Comparison of ENCODE assay signal across 26 mouse cellular contexts in the genomic region with DNA sequence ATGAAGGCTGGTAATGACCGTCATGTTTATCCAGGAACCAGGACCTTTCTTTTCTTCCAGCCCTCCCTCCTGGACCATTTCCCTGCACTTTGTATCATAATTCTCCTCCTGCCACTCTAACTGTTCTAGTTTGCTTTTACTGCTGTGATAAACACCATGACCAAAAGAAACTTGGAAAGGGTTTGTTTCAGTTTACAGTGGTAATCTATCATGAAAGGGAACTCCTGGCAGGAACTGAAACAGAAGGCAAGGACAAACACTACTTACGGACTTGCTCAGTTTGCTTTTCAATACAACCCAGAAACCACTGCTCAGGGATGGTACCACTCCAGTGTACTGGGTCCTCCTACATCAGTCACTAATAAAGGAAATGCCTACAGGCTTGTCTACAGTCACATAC. TPM values are rescaled to one million over a fixed set of nuclear protein-coding genes. Genes with fewer than 3 reads are reported as not detected.
A peak's percentile ranks its signal among the peaks of the same experiment; 100 is the strongest.
DNase-seq lines count a peak whose midpoint lies in the region; ATAC-seq and TF ChIP-seq lines count a peak whose summit lies in the region.
"Had no signal": no experiment of that assay in that cellular context is flagged by ENCODE, and none has a peak within 500 bp of the region (broad histone marks: within the 10 kb centered on the region; RNA-seq: fewer than 3 reads in every experiment).

No protein-coding gene starts in this region.

- no peak for TF ChIP-seq EP300 in stomach, postnatal 0 days (optimal IDR thresholded peaks at IDR 0.05)

- TF ChIP-seq POLR2A in liver, adult 2 months (IDR thresholded peaks at IDR 0.05; ENCODE audit: extremely low read depth, insufficient read depth, low read length): no peak
- no peak for TF ChIP-seq POLR2A in bone marrow macrophage, adult 2 months (IDR thresholded peaks at IDR 0.05; ENCODE audit: borderline replicate concordance, low read depth, low read length)

- no peaks in the 10 kb centered on the region for H3K36me3 ChIP-seq in liver, adult 2 months (ENCODE audit: control insufficient read depth, insufficient read depth, low read length)
- no peaks in the 10 kb centered on the region for H3K36me3 ChIP-seq in liver, embryonic 12.5 days
- no peaks in the 10 kb centered on the region for H3K36me3 ChIP-seq in hindbrain, embryonic 12.5 days
- H3K36me3 ChIP-seq in hindbrain, embryonic 14.5 days (replicated peaks; ENCODE audit: control insufficient read depth, insufficient read depth): no peaks in the 10 kb centered on the region
- H3K36me3 ChIP-seq in stomach, postnatal 0 days (ENCODE audit: control insufficient read depth, insufficient read depth, low read length): no peaks in the 10 kb centered on the region
- H3K36me3 ChIP-seq: embryonic facial prominence, embryonic 10.5 days; forebrain, embryonic 12.5 days; heart, embryonic 10.5 days; neural tube, embryonic 12.5 days had no signal

- 6% methylated on average over 2 of the region's 2 CpGs for WGBS in liver, adult 2 months
- 39% methylated on average over 2 of the region's 2 CpGs for WGBS in liver, embryonic 12.5 days (ENCODE audit: insufficient replicate concordance)
- 92% methylated on average over 2 of the region's 2 CpGs for WGBS in hindbrain, embryonic 12.5 days
- WGBS in hindbrain, embryonic 14.5 days: 88% methylated on average over 2 of the region's 2 CpGs
- 30% methylated on average over 2 of the region's 2 CpGs for WGBS in stomach, postnatal 0 days

- H3K9ac ChIP-seq in liver, adult 2 months (ENCODE audit: low read depth, low read length): no peak overlapping the region
- no peak overlapping the region for H3K9ac ChIP-seq in liver, embryonic 12.5 days
- no peak overlapping the region for H3K9ac ChIP-seq in hindbrain, embryonic 12.5 days
- no peak overlapping the region for H3K9ac ChIP-seq in hindbrain, embryonic 14.5 days
- H3K9ac ChIP-seq in stomach, postnatal 0 days (ENCODE audit: low read length): no peak overlapping the region
- H3K9ac ChIP-seq: forebrain, embryonic 12.5 days; neural tube, embryonic 12.5 days had no signal

- H3K4me1 ChIP-seq in liver, adult 2 months (ENCODE audit: control insufficient read depth, insufficient read depth, low read length): peaks cover 21% of the 10 kb centered on the region
- peaks cover 13% of the 10 kb centered on the region for H3K4me1 ChIP-seq in liver, embryonic 12.5 days
- H3K4me1 ChIP-seq in bone marrow macrophage, adult 2 months (ENCODE audit: control insufficient read depth, insufficient read depth, low read length): peaks cover 23% of the 10 kb centered on the region
- H3K4me1 ChIP-seq in hindbrain, embryonic 12.5 days: no peaks in the 10 kb centered on the region
- no peaks in the 10 kb centered on the region for H3K4me1 ChIP-seq in hindbrain, embryonic 14.5 days (replicated peaks; ENCODE audit: control insufficient read depth, insufficient read depth, low read length)
- H3K4me1 ChIP-seq in stomach, postnatal 0 days (replicated peaks; ENCODE audit: control insufficient read depth, insufficient read depth): no peaks in the 10 kb centered on the region
- H3K4me1 ChIP-seq: embryonic facial prominence, embryonic 10.5 days; forebrain, embryonic 12.5 days; heart, embryonic 10.5 days; neural tube, embryonic 12.5 days had no signal

- no peaks in the 10 kb centered on the region for H3K79me2 ChIP-seq in liver, adult 2 months (ENCODE audit: control insufficient read depth, insufficient read depth, low read length)

- H3K9me3 ChIP-seq in liver, embryonic 12.5 days (replicated peaks): no peaks in the 10 kb centered on the region
- H3K9me3 ChIP-seq in hindbrain, embryonic 12.5 days (replicated peaks): no peaks in the 10 kb centered on the region
- no peaks in the 10 kb centered on the region for H3K9me3 ChIP-seq in hindbrain, embryonic 14.5 days (ENCODE audit: control insufficient read depth, low read length)
- H3K9me3 ChIP-seq in stomach, postnatal 0 days (ENCODE audit: control insufficient read depth, low read length): no peaks in the 10 kb centered on the region
- H3K9me3 ChIP-seq: embryonic facial prominence, embryonic 10.5 days; forebrain, embryonic 12.5 days; heart, embryonic 10.5 days; neural tube, embryonic 12.5 days had no signal

- H3K4me2 ChIP-seq in liver, embryonic 12.5 days: no peak overlapping the region
- no peak overlapping the region for H3K4me2 ChIP-seq in hindbrain, embryonic 12.5 days (replicated peaks)
- no peak overlapping the region for H3K4me2 ChIP-seq in hindbrain, embryonic 14.5 days (replicated peaks)
- no peak overlapping the region for H3K4me2 ChIP-seq in stomach, postnatal 0 days (replicated peaks; ENCODE audit: low read depth)
- H3K4me2 ChIP-seq: forebrain, embryonic 12.5 days; neural tube, embryonic 12.5 days had no signal

- DNase-seq in liver, adult 2 months (ENCODE audit: extremely low read depth, low read depth, low spot score): peak; percentile 56
- no peak for DNase-seq in hindbrain, embryonic 14.5 days (ENCODE audit: low spot score)
- no peak for DNase-seq in stomach, postnatal 0 days (ENCODE audit: low spot score)
- DNase-seq: cerebellum, adult 11-12 months; cerebellum, postnatal 36 days; gastrocnemius, postnatal 14 days; heart, postnatal 14 days; kidney, adult 8-10 months; layer of hippocampus, adult 9-11 months; right cerebral cortex, adult 18-20 months; thymus, adult 2 months had no signal

- H3K27ac ChIP-seq in liver, adult 2 months (replicated peaks; ENCODE audit: insufficient read depth, low read depth, low read length): peak overlapping the region; percentile 60
- H3K27ac ChIP-seq in liver, embryonic 12.5 days: no peak overlapping the region
- H3K27ac ChIP-seq in bone marrow macrophage, adult 2 months (ENCODE audit: insufficient read depth, low read depth, low read length): peak overlapping the region; percentile 74
- H3K27ac ChIP-seq in hindbrain, embryonic 12.5 days: no peak overlapping the region
- no peak overlapping the region for H3K27ac ChIP-seq in hindbrain, embryonic 14.5 days
- H3K27ac ChIP-seq in stomach, postnatal 0 days (replicated peaks): no peak overlapping the region
- H3K27ac ChIP-seq: embryonic facial prominence, embryonic 10.5 days; forebrain, embryonic 12.5 days; heart, embryonic 10.5 days; left cerebral cortex, adult 2 months; neural tube, embryonic 12.5 days had no signal

- no peak for ATAC-seq in liver, embryonic 12.5 days
- peak; percentile 23 to 38; a peak in 2 of 4 replicates for ATAC-seq in hematopoietic stem cell, adult 5-6 weeks (replicated peaks in 1 of 2; ENCODE audit: insufficient read depth in 1 of 2, low FRiP score in 2 of 2, low TSS enrichment in 1 of 2, low read depth in 1 of 2, poor library complexity in 2 of 2, severe bottlenecking in 2 of 2)
- ATAC-seq in megakaryocyte progenitor cell, adult 5-6 weeks (replicated peaks; ENCODE audit: poor library complexity): peak; percentile 49
- no peak for ATAC-seq in hindbrain, embryonic 12.5 days (ENCODE audit: low FRiP score)
- no peak for ATAC-seq in hindbrain, embryonic 14.5 days (ENCODE audit: low FRiP score)
- ATAC-seq in stomach, postnatal 0 days (ENCODE audit: low FRiP score, low TSS enrichment): no peak
- ATAC-seq: hindbrain, embryonic 16.5 days had no signal

- no peak for TF ChIP-seq CTCF in liver, adult 2 months (IDR thresholded peaks at IDR 0.05; ENCODE audit: low read depth, low read length)
- TF ChIP-seq CTCF in bone marrow macrophage, adult 2 months (IDR thresholded peaks at IDR 0.05; ENCODE audit: low read depth, low read length): no peak
- TF ChIP-seq CTCF in stomach, postnatal 0 days (IDR thresholded peaks at IDR 0.05; ENCODE audit: low read depth): no peak

- no peaks in the 10 kb centered on the region for H3K27me3 ChIP-seq in liver, adult 2 months (ENCODE audit: control insufficient read depth, insufficient read depth, low read length)
- H3K27me3 ChIP-seq in liver, embryonic 12.5 days (replicated peaks): no peaks in the 10 kb centered on the region
- no peaks in the 10 kb centered on the region for H3K27me3 ChIP-seq in hindbrain, embryonic 12.5 days
- H3K27me3 ChIP-seq in hindbrain, embryonic 14.5 days (ENCODE audit: control insufficient read depth, insufficient read depth, low read length): no peaks in the 10 kb centered on the region
- H3K27me3 ChIP-seq in stomach, postnatal 0 days (ENCODE audit: control insufficient read depth, insufficient read depth, low read length): no peaks in the 10 kb centered on the region
- H3K27me3 ChIP-seq: forebrain, embryonic 12.5 days; neural tube, embryonic 12.5 days had no signal

- no peak overlapping the region for H3K4me3 ChIP-seq in liver, adult 2 months (ENCODE audit: insufficient read depth, low read depth, low read length)
- no peak overlapping the region for H3K4me3 ChIP-seq in liver, embryonic 12.5 days
- no peak overlapping the region for H3K4me3 ChIP-seq in bone marrow macrophage, adult 2 months (ENCODE audit: insufficient read depth, low read length)
- H3K4me3 ChIP-seq in hindbrain, embryonic 12.5 days: no peak overlapping the region
- H3K4me3 ChIP-seq in hindbrain, embryonic 14.5 days (replicated peaks; ENCODE audit: low read length): no peak overlapping the region
- no peak overlapping the region for H3K4me3 ChIP-seq in stomach, postnatal 0 days (ENCODE audit: low read depth, low read length)
- H3K4me3 ChIP-seq: embryonic facial prominence, embryonic 10.5 days; forebrain, embryonic 12.5 days; heart, embryonic 10.5 days; left cerebral cortex, adult 2 months; neural tube, embryonic 12.5 days had no signal

RNA-seq across cellular contexts. Expression of a gene that starts 6.5 kb away (rescaled TPM):
- total RNA-seq in liver, adult 2 months (2014; rRNA removed): 44.7 and 60.8 TPM in 2 replicates
- 134 and 145 TPM in 2 replicates for polyA plus RNA-seq in liver, adult 2 months (2012; rRNA removed)
- 35.4 and 35.7 TPM in 2 replicates for polyA plus RNA-seq in liver, embryonic 12.5 days (2016; fragmentation: Nextera tagmentation; extraction: Ambion mirVana)
- 76.3 and 89.8 TPM in 2 replicates for polyA plus RNA-seq in bone marrow macrophage, adult 2 months (2012; ENCODE audit: insufficient read depth, insufficient read length, missing spikeins)
- 50.9 and 100 TPM in 2 replicates for total RNA-seq in hematopoietic stem cell, adult 5-6 weeks (2017)
- total RNA-seq in megakaryocyte progenitor cell, adult 5-6 weeks (2015): 36.3 and 40.9 TPM in 2 replicates
- total RNA-seq in megakaryocyte progenitor cell, adult 5-6 weeks (2017): 54.2 and 61.9 TPM in 2 replicates
- polyA plus RNA-seq in hindbrain, embryonic 12.5 days (2016; fragmentation: Nextera tagmentation; extraction: Ambion mirVana): 42.5 and 43.2 TPM in 2 replicates
- 31.0 and 31.1 TPM in 2 replicates for polyA plus RNA-seq in hindbrain, embryonic 14.5 days (2014; fragmentation: Nextera tagmentation; extraction: Ambion mirVana)
- polyA plus RNA-seq in stomach, postnatal 0 days (2015; fragmentation: Nextera tagmentation; extraction: Ambion mirVana): 42.7 and 43.4 TPM in 2 replicates

RNA-seq across cellular contexts. Expression of a gene that starts 34.4 kb away (rescaled TPM):
- 18.3 and 18.8 TPM in 2 replicates for total RNA-seq in liver, adult 2 months (2014; rRNA removed)
- 0.71 and 1.4 TPM in 2 replicates for polyA plus RNA-seq in liver, adult 2 months (2012; rRNA removed)
- 16.2 and 16.6 TPM in 2 replicates for polyA plus RNA-seq in liver, embryonic 12.5 days (2016; fragmentation: Nextera tagmentation; extraction: Ambion mirVana)
- 28.4 and 30.8 TPM in 2 replicates for polyA plus RNA-seq in bone marrow macrophage, adult 2 months (2012; ENCODE audit: insufficient read depth, insufficient read length, missing spikeins)
- total RNA-seq in hematopoietic stem cell, adult 5-6 weeks (2017): 144 and 155 TPM in 2 replicates
- 59.9 and 71.0 TPM in 2 replicates for total RNA-seq in megakaryocyte progenitor cell, adult 5-6 weeks (2015)
- 78.4 and 133 TPM in 2 replicates for total RNA-seq in megakaryocyte progenitor cell, adult 5-6 weeks (2017)
- polyA plus RNA-seq in hindbrain, embryonic 12.5 days (2016; fragmentation: Nextera tagmentation; extraction: Ambion mirVana): 55.3 and 62.5 TPM in 2 replicates
- polyA plus RNA-seq in hindbrain, embryonic 14.5 days (2014; fragmentation: Nextera tagmentation; extraction: Ambion mirVana): 46.8 and 48.2 TPM in 2 replicates
- polyA plus RNA-seq in stomach, postnatal 0 days (2015; fragmentation: Nextera tagmentation; extraction: Ambion mirVana): 9.9 and 10.0 TPM in 2 replicates

RNA-seq across cellular contexts. Expression of a gene that starts 40.6 kb away (rescaled TPM):
- total RNA-seq in liver, adult 2 months (2014; rRNA removed): 0.09 and 0.27 TPM in 2 replicates
- 0.47 and 0.55 TPM in 2 replicates for polyA plus RNA-seq in liver, adult 2 months (2012; rRNA removed)
- polyA plus RNA-seq in liver, embryonic 12.5 days (2016; fragmentation: Nextera tagmentation; extraction: Ambion mirVana): 0.05 and 0.10 TPM in 2 replicates
- not detected in 2 replicates for polyA plus RNA-seq in bone marrow macrophage, adult 2 months (2012; ENCODE audit: insufficient read depth, insufficient read length, missing spikeins)
- total RNA-seq in hematopoietic stem cell, adult 5-6 weeks (2017): not detected in 2 replicates
- total RNA-seq in megakaryocyte progenitor cell, adult 5-6 weeks (2015): 0.05 TPM in 2 replicates
- total RNA-seq in megakaryocyte progenitor cell, adult 5-6 weeks (2017): not detected in 2 replicates
- polyA plus RNA-seq in hindbrain, embryonic 12.5 days (2016; fragmentation: Nextera tagmentation; extraction: Ambion mirVana): not detected in 2 replicates
- not detected in 2 replicates for polyA plus RNA-seq in hindbrain, embryonic 14.5 days (2014; fragmentation: Nextera tagmentation; extraction: Ambion mirVana)
- not detected in 2 replicates for polyA plus RNA-seq in stomach, postnatal 0 days (2015; fragmentation: Nextera tagmentation; extraction: Ambion mirVana)
- total RNA-seq: adrenal gland, postnatal 10 days had no signal
- polyA plus RNA-seq: embryonic facial prominence, embryonic 10.5 days; heart, embryonic 10.5 days; limb, embryonic 11.5 days; neural tube, embryonic 12.5 days; stomach, embryonic 14.5 days had no signal

RNA-seq across cellular contexts. Expression of a gene that starts 47.5 kb away (rescaled TPM):
- total RNA-seq in liver, adult 2 months (2014; rRNA removed): not detected in 2 replicates
- 0.09 and 0.26 TPM in 2 replicates for polyA plus RNA-seq in liver, adult 2 months (2012; rRNA removed)
- polyA plus RNA-seq in liver, embryonic 12.5 days (2016; fragmentation: Nextera tagmentation; extraction: Ambion mirVana): not detected in 2 replicates
- polyA plus RNA-seq in bone marrow macrophage, adult 2 months (2012; ENCODE audit: insufficient read depth, insufficient read length, missing spikeins): not detected in 2 replicates
- not detected in 2 replicates for total RNA-seq in hematopoietic stem cell, adult 5-6 weeks (2017)
- not detected in 2 replicates for total RNA-seq in megakaryocyte progenitor cell, adult 5-6 weeks (2015)
- not detected in 2 replicates for total RNA-seq in megakaryocyte progenitor cell, adult 5-6 weeks (2017)
- polyA plus RNA-seq in hindbrain, embryonic 12.5 days (2016; fragmentation: Nextera tagmentation; extraction: Ambion mirVana): not detected in 2 replicates
- polyA plus RNA-seq in hindbrain, embryonic 14.5 days (2014; fragmentation: Nextera tagmentation; extraction: Ambion mirVana): not detected in 2 replicates
- polyA plus RNA-seq in stomach, postnatal 0 days (2015; fragmentation: Nextera tagmentation; extraction: Ambion mirVana): 0.10 TPM in 1 of 2 replicates, not detected in the other
- total RNA-seq: adrenal gland, postnatal 10 days; gastrocnemius, postnatal 14 days; heart, postnatal 14 days; left cerebral cortex, adult 2 months had no signal
- polyA plus RNA-seq: forebrain, embryonic 12.5 days; heart, embryonic 10.5 days; limb, embryonic 11.5 days; liver, embryonic 16.5 days; neural tube, embryonic 12.5 days had no signal

RNA-seq across cellular contexts. Expression of a gene that starts 50.6 kb away (rescaled TPM):
- total RNA-seq in liver, adult 2 months (2014; rRNA removed): 3.4 and 5.5 TPM in 2 replicates
- polyA plus RNA-seq in liver, adult 2 months (2012; rRNA removed): 1.9 and 2.3 TPM in 2 replicates
- polyA plus RNA-seq in liver, embryonic 12.5 days (2016; fragmentation: Nextera tagmentation; extraction: Ambion mirVana): 1.6 and 2.0 TPM in 2 replicates
- polyA plus RNA-seq in bone marrow macrophage, adult 2 months (2012; ENCODE audit: insufficient read depth, insufficient read length, missing spikeins): 0.15 TPM in 1 of 2 replicates, not detected in the other
- 6.8 and 8.8 TPM in 2 replicates for total RNA-seq in hematopoietic stem cell, adult 5-6 weeks (2017)
- total RNA-seq in megakaryocyte progenitor cell, adult 5-6 weeks (2015): 3.8 and 7.1 TPM in 2 replicates
- total RNA-seq in megakaryocyte progenitor cell, adult 5-6 weeks (2017): 7.5 and 13.9 TPM in 2 replicates
- 0.16 and 0.22 TPM in 2 replicates for polyA plus RNA-seq in hindbrain, embryonic 12.5 days (2016; fragmentation: Nextera tagmentation; extraction: Ambion mirVana)
- 0.05 and 0.11 TPM in 2 replicates for polyA plus RNA-seq in hindbrain, embryonic 14.5 days (2014; fragmentation: Nextera tagmentation; extraction: Ambion mirVana)
- polyA plus RNA-seq in stomach, postnatal 0 days (2015; fragmentation: Nextera tagmentation; extraction: Ambion mirVana): 0.31 and 0.44 TPM in 2 replicates
- total RNA-seq: left cerebral cortex, adult 2 months had no signal
- polyA plus RNA-seq: forebrain, embryonic 12.5 days had no signal

Comparison
In these comparisons a context has a peak if more than half of its experiments do, and no peak if none do; other contexts are left out.
1. H3K27ac ChIP-seq: peak in liver, adult 2 months (single experiment) and bone marrow macrophage, adult 2 months (single experiment); none in liver, embryonic 12.5 days (single experiment), hindbrain, embryonic 12.5 days (single experiment), hindbrain, embryonic 14.5 days (single experiment) and stomach, postnatal 0 days (single experiment).
2. ATAC-seq: peak in hematopoietic stem cell, adult 5-6 weeks (2 of 2) and megakaryocyte progenitor cell, adult 5-6 weeks (single experiment); none in liver, embryonic 12.5 days (single experiment), hindbrain, embryonic 12.5 days (single experiment), hindbrain, embryonic 14.5 days (single experiment) and stomach, postnatal 0 days (single experiment).